Mouse (Mus musculus) heart, postnatal 0 days (tissue): ENCODE measurements around the gene Ankrd27.

Source experiments
- CTCF ChIP-seq: IDR thresholded peaks from 2 replicates; pipeline ENCODE4 v1.5.1; 2016; ENCODE audit warnings: antibody characterized with exemption, control low read depth, low read depth
- EP300 ChIP-seq: IDR thresholded peaks from 2 replicates; pipeline ENCODE4 v1.6.1; 2016; ENCODE audit warnings: antibody characterized with exemption, low read depth

DNA sequence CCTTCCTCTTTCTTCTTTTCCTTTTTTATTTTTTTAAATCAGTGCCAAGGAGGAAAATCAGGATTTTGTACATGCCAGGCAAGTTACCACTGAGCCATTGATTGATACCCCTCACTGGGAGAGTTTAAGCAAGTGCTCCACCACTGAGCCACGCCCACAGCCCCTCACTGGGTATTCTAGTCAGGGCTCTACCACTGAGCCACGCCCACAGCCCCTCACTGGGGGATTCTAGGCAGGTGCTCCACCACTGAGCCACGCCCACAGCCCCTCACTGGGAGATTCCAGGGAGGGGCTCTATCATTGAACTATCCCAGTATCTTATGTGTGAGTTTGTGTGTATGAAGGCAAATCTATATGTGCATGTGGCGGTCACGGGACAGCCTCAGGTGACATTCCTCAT, 8.3 kb downstream of the Ankrd27 start:
- TF ChIP-seq EP300 (no peak), CTCF (no peak)
